Mouse (Mus musculus) gastrocnemius, adult 18-20 months (tissue): ENCODE measurements around the gene Adgrf4. TPM values are rescaled to one million over a fixed set of nuclear protein-coding genes. Genes with fewer than 3 reads are reported as not detected.
A peak's percentile ranks its signal among the peaks of the same experiment; 100 is the strongest.

ENCODE experiments used
- DNase-seq: peaks from one replicate; pipeline ENCODE4 v3.0.0; 2021; ENCODE audit warnings: low spot score
- long read RNA-seq, 2 experiments: library from polyadenylated mRNA; stranded (forward); transcript quantifications; one replicate each; pipeline ENCODE4 v2.0.0; 2021
- total RNA-seq, 2 experiments: library from RNA; stranded (reverse); gene quantifications; 2 replicates each; pipeline ENCODE4 v1.2.3; 2021

The Adgrf4 gene
- total RNA-seq: under 1 TPM; 0.11 to 0.17 TPM
- long read RNA-seq, experiment 1: 0 reads
- long read RNA-seq, experiment 2: 0 reads

DNA sequence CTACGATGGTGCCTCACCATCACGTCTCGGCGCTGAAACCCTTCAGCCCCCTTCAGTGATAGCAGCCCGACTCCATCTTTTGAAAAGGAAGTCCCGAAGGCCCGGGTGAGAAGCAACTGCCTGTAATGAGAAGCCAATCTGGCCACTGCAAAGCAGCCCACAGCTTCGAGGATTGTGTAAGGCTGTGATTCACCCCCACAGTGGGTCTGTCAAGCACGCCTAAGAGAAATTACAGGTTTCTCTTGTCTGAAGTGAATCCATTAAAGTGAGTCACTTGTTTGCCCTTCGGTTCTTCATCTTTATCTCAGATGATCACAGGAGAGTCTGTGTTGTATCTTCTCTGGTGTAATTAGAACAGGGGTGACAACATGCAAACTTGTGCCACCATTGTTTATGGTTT lies at the start of gene Adgrf4:
Adgrf4 (minus strand) TSS at position 149 of the 400 bp plus-strand sequence.
- DNase-seq: no peak

DNA sequence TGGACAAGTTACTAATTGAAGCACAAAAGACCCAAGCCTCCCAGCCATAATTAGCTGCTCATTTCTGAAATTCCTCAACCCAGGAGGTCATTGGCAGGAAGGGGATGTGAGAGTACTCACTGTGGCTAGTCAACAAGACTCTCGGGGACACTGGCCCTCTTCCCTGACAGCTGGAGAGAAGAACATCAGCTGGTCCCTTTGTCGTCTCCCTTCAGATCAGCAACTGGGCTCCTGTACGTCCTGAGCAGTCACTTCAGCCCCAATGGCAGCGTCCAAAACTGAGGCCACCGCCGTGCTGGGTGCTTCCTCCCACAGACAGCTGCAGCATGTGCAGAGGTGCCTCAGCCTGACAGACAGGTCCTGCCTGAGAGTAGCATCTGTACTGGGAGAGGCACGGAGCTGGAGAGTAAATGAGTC lies 49.7 kb upstream of the Adgrf4 start, which contains the start of gene Adgrf2:
Adgrf2 (minus strand) TSS at position 379 of the 417 bp plus-strand sequence.
- peak; percentile 4 for DNase-seq

DNA sequence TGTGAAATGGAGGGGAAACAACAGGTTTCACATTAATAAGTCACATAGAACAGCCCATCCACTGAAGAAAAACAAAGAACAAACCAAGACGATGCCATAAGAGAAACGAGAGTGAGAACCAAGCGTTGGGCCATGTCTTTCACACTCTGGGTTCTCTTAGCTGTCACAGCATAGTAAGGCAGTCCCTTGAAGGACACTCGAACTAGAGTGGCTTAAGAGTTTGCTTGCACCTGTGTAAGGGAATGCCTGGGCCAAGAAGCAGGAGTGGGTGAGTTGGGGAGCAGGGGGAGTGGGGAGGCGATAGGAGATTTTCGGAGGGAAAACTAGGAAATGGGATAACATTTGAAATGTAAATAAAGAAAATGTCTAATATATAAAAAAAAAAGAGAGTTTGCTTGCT lies 46.7 kb upstream of the Adgrf4 start:
- no peak for DNase-seq

DNA sequence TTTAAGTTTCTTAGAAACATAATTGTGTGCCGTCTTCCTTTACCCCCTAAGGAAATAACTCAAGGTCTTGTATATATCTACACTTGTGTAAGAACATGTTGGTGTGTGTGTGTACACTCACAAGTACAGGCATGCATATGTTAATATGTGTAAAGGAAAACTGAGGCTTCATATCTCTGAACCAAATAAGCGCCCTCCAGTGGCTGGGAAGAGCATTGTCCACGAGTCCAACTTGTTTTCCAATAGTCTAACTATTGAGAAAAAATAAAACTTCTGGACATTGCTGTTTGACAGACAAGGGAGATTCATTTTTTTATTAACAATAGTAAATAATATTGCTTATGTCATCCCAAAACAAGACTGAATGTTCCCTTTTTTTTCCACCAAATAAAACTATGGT lies 25.1 kb upstream of the Adgrf4 start:
- no peak for DNase-seq

DNA sequence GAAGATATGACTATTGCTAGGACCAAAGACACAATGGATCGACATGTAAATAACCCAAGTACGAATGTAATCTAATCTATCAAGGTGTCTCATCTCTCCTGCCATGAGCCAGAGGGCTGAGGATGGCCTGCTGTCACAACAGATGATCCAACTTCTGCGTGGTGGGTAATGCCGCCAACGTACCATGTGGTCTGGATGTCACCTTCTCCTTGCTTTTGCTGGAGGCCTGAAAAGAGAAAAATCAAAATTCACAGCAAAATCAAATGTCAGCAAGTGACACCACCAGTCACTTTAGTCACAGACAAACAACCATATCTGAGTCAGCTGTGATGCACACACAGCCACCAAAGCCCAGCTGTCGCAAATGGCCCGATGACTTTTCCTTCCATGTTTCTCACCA lies 22.9 kb upstream of the Adgrf4 start:
- DNase-seq: no peak

DNA sequence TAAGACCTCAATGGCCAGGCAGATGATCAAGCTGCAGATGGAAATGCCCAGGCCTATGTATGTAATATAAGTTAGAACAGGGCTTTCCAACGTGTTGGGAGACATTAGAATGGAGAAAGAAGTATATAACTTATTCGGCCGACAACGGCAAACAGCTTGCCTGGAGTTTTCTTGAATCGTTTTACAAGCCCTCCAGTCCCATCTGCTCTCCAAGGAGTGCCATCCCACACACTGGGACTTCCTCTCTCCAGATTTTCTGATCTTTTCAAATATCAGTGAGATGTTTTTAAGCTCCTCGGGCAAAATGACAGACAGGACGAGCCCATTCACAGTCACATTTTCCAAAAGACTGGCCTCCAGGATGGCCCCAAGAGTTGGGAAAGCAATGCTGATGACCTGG lies 18.6 kb upstream of the Adgrf4 start:
- DNase-seq: no peak

DNA sequence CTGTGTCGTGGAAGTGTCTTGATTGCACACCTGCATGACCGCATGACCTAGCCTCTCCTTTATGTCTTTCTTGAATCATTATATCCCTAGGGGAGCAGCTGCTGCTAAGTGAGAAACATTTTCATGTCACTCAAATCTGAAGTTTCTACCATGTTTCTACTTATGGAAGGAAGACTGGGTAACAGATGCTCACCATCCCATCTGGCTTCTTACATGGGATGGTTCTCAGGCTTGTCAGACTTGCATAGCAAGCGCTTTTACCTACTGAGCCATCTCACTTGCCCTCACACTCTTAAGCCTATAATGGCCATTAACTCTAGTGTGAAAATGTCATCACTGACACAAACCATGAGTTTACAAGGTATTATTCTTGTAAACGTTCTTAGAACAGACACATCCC lies 13.5 kb upstream of the Adgrf4 start:
- DNase-seq: no peak

DNA sequence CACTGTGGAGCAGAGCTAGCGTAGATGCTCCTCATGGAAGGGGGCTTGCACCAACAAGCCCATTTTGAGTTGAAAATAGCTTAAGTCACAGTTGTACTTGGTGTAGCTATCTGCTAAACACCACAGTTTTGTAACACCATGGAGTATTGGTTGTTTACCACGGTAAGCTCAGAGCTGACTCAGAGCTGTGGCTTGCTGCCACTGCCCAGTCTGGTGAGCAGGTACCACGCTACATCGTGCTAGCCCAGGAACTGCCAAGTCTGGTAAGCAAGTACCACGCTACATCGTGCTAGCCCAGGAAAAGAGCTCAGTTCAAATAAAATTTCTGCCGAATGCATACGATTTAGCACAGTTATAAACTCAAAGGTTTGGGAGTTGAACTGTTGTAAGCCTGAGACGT lies 10.1 kb upstream of the Adgrf4 start:
- no peak for DNase-seq

DNA sequence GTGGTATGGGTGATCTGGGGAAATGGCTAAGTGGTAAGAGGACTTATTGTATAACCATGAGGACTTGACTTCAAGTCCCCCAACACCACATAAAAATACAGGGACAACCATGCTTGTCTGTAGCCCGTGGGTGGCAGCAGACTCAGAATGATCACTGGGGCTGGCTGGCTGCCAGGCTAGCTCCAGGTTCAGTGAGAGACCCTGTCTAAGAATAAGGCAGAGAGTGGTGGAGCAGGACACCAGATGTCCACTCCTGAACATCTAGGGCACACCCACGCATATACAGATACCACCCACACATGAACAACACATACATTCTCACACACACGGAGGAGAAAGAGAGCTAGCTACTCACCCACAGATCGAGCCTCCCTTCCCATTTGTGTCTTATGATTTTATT lies 2.6 kb upstream of the Adgrf4 start:
- no peak for DNase-seq

DNA sequence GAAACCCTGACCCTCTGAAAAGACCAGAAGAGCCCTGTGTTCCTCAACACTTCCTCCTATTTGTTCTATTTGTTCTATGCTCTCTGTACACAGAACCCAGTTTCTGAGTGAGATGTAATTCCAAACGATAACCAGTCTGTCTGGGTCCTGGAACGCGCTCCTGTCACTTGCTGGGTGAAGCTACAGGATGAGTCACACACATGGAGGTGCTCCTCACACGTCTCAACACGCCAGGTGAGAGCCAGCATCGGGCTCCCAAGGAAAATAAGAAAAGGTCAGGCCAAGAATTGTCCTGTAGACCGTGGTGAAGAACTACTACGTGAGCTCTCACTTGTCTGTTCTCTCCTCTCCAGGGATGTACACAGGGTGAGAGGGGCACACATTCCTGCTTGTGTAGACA lies 1.6 kb downstream of the Adgrf4 start:
- DNase-seq: no peak

DNA sequence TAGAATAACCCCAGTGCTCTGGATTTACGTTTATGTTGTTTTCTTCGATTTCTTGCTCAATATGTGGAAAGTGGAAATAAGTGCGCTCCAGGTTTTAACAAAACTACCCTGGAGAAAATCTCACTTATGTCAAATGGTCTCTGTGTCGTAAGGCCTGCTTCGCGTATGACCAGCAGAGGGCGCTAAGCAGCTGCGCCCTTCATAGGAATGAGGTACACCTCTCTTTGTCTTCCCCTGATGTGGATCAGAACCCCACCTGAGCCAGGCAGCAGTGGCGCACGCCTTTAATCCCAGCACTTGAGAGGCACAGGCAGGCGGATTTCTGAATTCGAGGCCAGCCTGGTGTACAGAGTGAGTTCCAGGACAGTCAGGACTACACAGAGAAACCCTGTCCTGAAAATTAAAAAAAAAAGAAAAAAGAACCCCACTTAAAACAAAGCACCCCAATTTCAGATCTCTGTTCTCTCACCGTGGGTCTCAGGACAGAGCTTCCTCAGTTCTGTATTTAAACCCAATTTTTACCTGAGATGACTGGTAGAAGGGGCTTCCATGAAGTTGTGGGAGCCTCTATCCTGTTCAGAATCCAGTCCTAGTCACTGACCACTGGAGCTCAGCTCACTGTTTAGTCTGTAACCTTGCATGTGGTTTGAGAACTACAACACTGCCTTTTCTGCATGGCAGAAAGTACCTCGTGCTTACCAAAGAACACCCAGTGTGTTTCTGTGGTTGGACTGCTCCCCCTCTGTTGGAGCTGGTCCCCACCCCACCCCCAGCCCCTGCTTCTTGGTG lies 33.3 kb downstream of the Adgrf4 start:
- peak; percentile 14 for DNase-seq

DNA sequence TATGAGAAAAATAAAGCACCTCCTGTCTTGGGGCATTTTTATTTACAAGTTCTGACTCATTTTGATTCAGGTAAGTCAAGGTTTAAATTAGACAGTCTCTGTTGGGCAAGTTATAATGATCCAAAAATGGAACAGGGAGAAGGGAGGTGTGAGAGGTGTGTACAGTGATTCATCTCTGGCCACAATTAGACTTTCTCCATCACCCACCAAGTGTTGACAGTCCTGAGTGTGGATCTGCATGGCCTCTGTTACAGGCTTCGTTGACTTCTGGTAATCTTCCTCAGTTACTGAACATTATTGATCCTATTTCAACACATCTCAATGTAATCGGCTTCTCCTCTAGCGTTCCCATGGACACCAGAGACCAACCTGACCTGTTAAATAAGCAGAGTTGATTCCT lies 48.7 kb downstream of the Adgrf4 start:
- no peak for DNase-seq

DNA sequence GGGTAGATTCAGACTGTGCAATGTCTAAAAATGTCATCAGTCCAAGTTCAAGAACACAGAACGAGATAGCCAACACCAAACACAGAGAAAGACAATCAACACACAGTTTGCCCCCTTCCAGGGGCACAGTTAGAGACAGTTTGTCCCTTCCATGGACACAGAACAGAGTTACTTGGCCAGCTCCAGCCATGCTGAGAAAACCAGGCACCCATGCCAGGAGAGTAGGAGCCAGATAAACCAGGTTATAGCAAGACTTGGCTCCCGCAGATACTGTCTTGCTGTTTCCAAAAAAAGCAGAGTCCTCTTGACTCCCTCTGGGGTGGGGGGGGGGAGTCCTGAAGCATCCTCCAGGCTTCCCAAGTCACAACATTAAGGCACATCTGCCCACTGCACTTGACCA lies 61.9 kb downstream of the Adgrf4 start:
- DNase-seq: no peak

DNA sequence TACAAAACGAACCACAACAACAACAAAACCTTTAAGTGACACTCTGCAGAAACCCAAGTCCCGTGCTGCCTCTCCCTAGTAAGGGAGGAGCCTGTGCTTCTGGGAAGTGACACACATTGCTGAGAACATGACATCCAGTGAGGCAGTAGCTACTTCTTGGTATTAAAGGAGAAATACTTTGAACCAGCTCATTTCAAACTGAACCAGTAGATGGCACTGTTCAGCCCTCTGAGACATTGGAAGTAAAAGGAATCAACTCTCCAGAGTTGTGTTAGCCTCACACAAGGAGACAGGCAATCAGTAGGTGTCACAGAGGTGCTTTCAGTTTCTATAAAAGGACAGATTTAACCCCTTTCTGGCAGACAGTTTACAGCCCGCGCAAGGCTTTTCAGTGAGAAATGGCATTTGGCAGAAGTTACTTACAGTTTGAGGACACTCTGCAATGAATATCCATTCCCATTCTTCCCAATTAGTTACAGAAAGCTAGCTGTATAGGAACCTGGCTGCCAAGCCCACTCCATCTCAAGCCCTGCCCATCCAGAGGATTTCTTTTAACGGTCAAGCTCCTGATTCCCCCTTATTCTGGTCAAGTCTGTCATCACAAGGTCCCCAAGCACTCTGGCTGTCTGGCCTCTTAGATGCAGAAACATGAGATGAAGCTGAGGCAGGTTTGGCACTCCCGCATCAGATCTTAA lies 78.9 kb downstream of the Adgrf4 start:
- peak; percentile 50 for DNase-seq

DNA sequence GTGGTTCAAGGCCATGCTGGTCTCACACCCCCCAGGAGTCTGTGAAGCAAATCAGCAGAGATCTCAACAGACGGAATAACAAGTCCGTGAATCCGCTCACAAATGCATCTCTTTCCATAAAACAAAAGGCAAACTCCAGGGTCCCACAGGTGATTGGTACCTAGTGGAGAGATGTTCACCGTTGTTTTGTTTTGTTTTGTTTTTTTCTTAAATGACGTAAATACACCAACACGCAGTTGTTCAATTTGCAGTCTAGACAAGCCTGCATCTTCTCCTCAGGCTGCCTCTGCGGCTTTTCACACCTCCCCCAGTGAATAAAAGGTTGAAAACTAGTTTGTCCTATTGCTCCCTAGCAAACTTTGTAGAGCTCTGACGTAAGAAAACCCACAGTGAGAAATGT lies 80.8 kb downstream of the Adgrf4 start, which contains the start of gene Opn5:
Opn5 (minus strand) TSS at position 101 of the 400 bp plus-strand sequence.
- DNase-seq: no peak

DNA sequence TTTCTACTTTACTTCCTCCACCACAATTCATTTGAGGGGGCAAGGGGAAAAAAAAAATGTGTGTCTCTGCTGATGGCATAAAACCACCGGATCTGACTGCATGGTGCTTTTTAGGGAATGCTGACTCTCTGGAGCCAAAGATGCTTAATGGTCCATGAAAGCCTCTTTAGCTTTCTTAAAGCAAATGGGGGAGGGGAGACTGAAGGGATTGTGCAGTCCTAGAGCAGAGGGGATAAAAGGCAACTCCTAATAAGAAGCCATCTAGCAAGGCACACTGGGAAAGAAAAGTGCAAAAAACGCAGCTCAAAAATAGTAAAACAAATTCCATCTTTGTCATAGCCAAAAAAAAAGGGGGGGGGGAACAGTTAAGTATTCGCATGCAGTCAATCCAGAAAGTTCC lies 83.8 kb downstream of the Adgrf4 start:
- DNase-seq: no peak

Other genes starting within 250 kb of the Adgrf4 start
- gene Opn5, start 80.9 kb downstream of the Adgrf4 start, total RNA-seq: not detected
- gene Adgrf2, start 49.9 kb upstream of the Adgrf4 start, total RNA-seq: under 1 TPM; 0.09 to 0.12 TPM
- gene Cd2ap, start 184.4 kb upstream of the Adgrf4 start, total RNA-seq: 10 to 100 TPM; 10.1 to 10.4 TPM